Mouse (Mus musculus): ENCODE measurements around the gene Lgr6. TPM values are rescaled to one million over a fixed set of nuclear protein-coding genes. Genes with fewer than 3 reads are reported as not detected.

The Lgr6 gene
- polyA plus RNA-seq, 2 experiments: 3.2 to 8.3 TPM

GRCm38 (mm10) chr1:134949946-134950345 lies 155.1 kb downstream of the Lgr6 start:
- DNase-seq (ENCODE audit: low spot score): no peak
- Histone ChIP-seq H3K4me1 (ENCODE audit: control insufficient read depth, insufficient read depth, low read length) (peaks cover 1% of the 10 kb centered on the region; the same call in 1 of the 2 replicates), H3K9ac (ENCODE audit: low read depth, low read length, severe bottlenecking) (no peak overlapping the region), H3K27me3 (ENCODE audit: control insufficient read depth, insufficient read depth, low read length) (no peaks in the 10 kb centered on the region), H3K27ac (replicated peaks; ENCODE audit: low read depth, low read length) (no peak overlapping the region), H3K4me3 (replicated peaks; ENCODE audit: low read length) (no peak overlapping the region), H3K36me3 (ENCODE audit: control insufficient read depth, insufficient read depth, low read length) (no peaks in the 10 kb centered on the region), H3K4me2 (replicated peaks; ENCODE audit: low read depth, low read length, severe bottlenecking) (no peak overlapping the region), H3K9me3 (ENCODE audit: control insufficient read depth, low read length) (no peaks in the 10 kb centered on the region)
- WGBS: 87% methylated on average over 3 of the region's 3 CpGs
- ATAC-seq (ENCODE audit: low FRiP score, low read depth): no peak
- no peak for TF ChIP-seq POLR2A (IDR thresholded peaks at IDR 0.05; ENCODE audit: borderline replicate concordance, extremely low read depth, insufficient read depth, insufficient read length)

- no peak for TF ChIP-seq POLR2A (IDR thresholded peaks at IDR 0.05; ENCODE audit: borderline replicate concordance, extremely low read depth, insufficient read depth, insufficient read length)
- Histone ChIP-seq H3K4me1 (ENCODE audit: control insufficient read depth, insufficient read depth, low read length) (no peaks in the 10 kb centered on the region), H3K36me3 (ENCODE audit: control insufficient read depth, insufficient read depth, low read length) (no peaks in the 10 kb centered on the region), H3K4me2 (replicated peaks; ENCODE audit: low read depth, low read length, severe bottlenecking) (no peak overlapping the region), H3K4me3 (replicated peaks; ENCODE audit: low read length) (no peak overlapping the region), H3K9ac (ENCODE audit: low read depth, low read length, severe bottlenecking) (no peak overlapping the region), H3K9me3 (ENCODE audit: control insufficient read depth, low read length) (no peaks in the 10 kb centered on the region), H3K27ac (replicated peaks; ENCODE audit: low read depth, low read length) (no peak overlapping the region), H3K27me3 (ENCODE audit: control insufficient read depth, insufficient read depth, low read length) (no peaks in the 10 kb centered on the region)
- ATAC-seq (ENCODE audit: low FRiP score, low read depth) (no peak), DNase-seq (ENCODE audit: low spot score) (no peak)
- 86% methylated on average over 7 of the region's 7 CpGs for WGBS
Observed at GRCm38 (mm10) chr1:134947590-134947989, 157.5 kb downstream of the Lgr6 start.

- ATAC-seq (ENCODE audit: low FRiP score, low read depth) (no peak), DNase-seq (ENCODE audit: low spot score) (no peak)
- Histone ChIP-seq H3K36me3 (ENCODE audit: control insufficient read depth, insufficient read depth, low read length) (no peaks in the 10 kb centered on the region), H3K4me2 (replicated peaks; ENCODE audit: low read depth, low read length, severe bottlenecking) (no peak overlapping the region), H3K9ac (ENCODE audit: low read depth, low read length, severe bottlenecking) (no peak overlapping the region), H3K4me3 (replicated peaks; ENCODE audit: low read length) (no peak overlapping the region), H3K27me3 (ENCODE audit: control insufficient read depth, insufficient read depth, low read length) (no peaks in the 10 kb centered on the region), H3K27ac (replicated peaks; ENCODE audit: low read depth, low read length) (no peak overlapping the region), H3K9me3 (ENCODE audit: control insufficient read depth, low read length) (no peaks in the 10 kb centered on the region), H3K4me1 (ENCODE audit: control insufficient read depth, insufficient read depth, low read length) (no peaks in the 10 kb centered on the region)
- 85% methylated on average over 2 of the region's 2 CpGs for WGBS
- no peak for TF ChIP-seq POLR2A (IDR thresholded peaks at IDR 0.05; ENCODE audit: borderline replicate concordance, extremely low read depth, insufficient read depth, insufficient read length)
Observed at GRCm38 (mm10) chr1:134942898-134943297, 162.2 kb downstream of the Lgr6 start.

- no peaks in the 10 kb centered on the region for H3K36me3 ChIP-seq (ENCODE audit: control insufficient read depth, insufficient read depth, low read length)
- H3K27ac ChIP-seq (replicated peaks; ENCODE audit: low read depth, low read length): no peak overlapping the region
- 39% methylated on average over 4 of the region's 4 CpGs for WGBS
- ATAC-seq (ENCODE audit: low FRiP score, low read depth) (no peak), DNase-seq (ENCODE audit: low spot score) (no peak)
- H3K4me1 ChIP-seq (ENCODE audit: control insufficient read depth, insufficient read depth, low read length): no peaks in the 10 kb centered on the region
- H3K9me3 ChIP-seq (ENCODE audit: control insufficient read depth, low read length): no peaks in the 10 kb centered on the region
- H3K4me2 ChIP-seq (replicated peaks; ENCODE audit: low read depth, low read length, severe bottlenecking): no peak overlapping the region
- H3K27me3 ChIP-seq (ENCODE audit: control insufficient read depth, insufficient read depth, low read length): no peaks in the 10 kb centered on the region
- no peak for TF ChIP-seq POLR2A (IDR thresholded peaks at IDR 0.05; ENCODE audit: borderline replicate concordance, extremely low read depth, insufficient read depth, insufficient read length)
- H3K4me3 ChIP-seq (replicated peaks; ENCODE audit: low read length): no peak overlapping the region
- no peak overlapping the region for H3K9ac ChIP-seq (ENCODE audit: low read depth, low read length, severe bottlenecking)
Observed at GRCm38 (mm10) chr1:134940863-134941262, 164.2 kb downstream of the Lgr6 start.

- Histone ChIP-seq H3K27ac (replicated peaks; ENCODE audit: low read depth, low read length) (no peak overlapping the region), H3K27me3 (ENCODE audit: control insufficient read depth, insufficient read depth, low read length) (no peaks in the 10 kb centered on the region), H3K9me3 (ENCODE audit: control insufficient read depth, low read length) (no peaks in the 10 kb centered on the region)
Observed at GRCm38 (mm10) chr1:134938233-134938632, 166.8 kb downstream of the Lgr6 start.

GRCm38 (mm10) chr1:134936335-134936734 lies 168.7 kb downstream of the Lgr6 start:
- no peak for ATAC-seq (ENCODE audit: low FRiP score, low read depth)
- Histone ChIP-seq H3K36me3 (ENCODE audit: control insufficient read depth, insufficient read depth, low read length) (no peaks in the 10 kb centered on the region), H3K4me2 (replicated peaks; ENCODE audit: low read depth, low read length, severe bottlenecking) (no peak overlapping the region), H3K4me3 (replicated peaks; ENCODE audit: low read length) (no peak overlapping the region), H3K4me1 (ENCODE audit: control insufficient read depth, insufficient read depth, low read length) (0 out of 2 replicates have a peak, but pooled peaks cover 4% of the 10 kb centered on the region), H3K9ac (ENCODE audit: low read depth, low read length, severe bottlenecking) (no peak overlapping the region), H3K27ac (replicated peaks; ENCODE audit: low read depth, low read length) (no peak overlapping the region), H3K9me3 (ENCODE audit: control insufficient read depth, low read length) (no peaks in the 10 kb centered on the region), H3K27me3 (ENCODE audit: control insufficient read depth, insufficient read depth, low read length) (no peaks in the 10 kb centered on the region)
- TF ChIP-seq POLR2A (IDR thresholded peaks at IDR 0.05; ENCODE audit: borderline replicate concordance, extremely low read depth, insufficient read depth, insufficient read length): no peak
- DNase-seq (ENCODE audit: low spot score): no peak
- 86% methylated on average over 6 of the region's 6 CpGs for WGBS

More at GRCm38 (mm10) chr1:134938233-134938632, 166.8 kb downstream of the Lgr6 start:
- ATAC-seq (ENCODE audit: low FRiP score, low read depth) (no peak), DNase-seq (ENCODE audit: low spot score) (no peak)
- no peaks in the 10 kb centered on the region for H3K4me1 ChIP-seq (ENCODE audit: control insufficient read depth, insufficient read depth, low read length)
- no peak for TF ChIP-seq POLR2A (IDR thresholded peaks at IDR 0.05; ENCODE audit: borderline replicate concordance, extremely low read depth, insufficient read depth, insufficient read length)
- no peak overlapping the region for H3K4me2 ChIP-seq (replicated peaks; ENCODE audit: low read depth, low read length, severe bottlenecking)
- WGBS: 96% methylated on average over 1 of the region's 1 CpGs
- H3K4me3 ChIP-seq (replicated peaks; ENCODE audit: low read length): no peak overlapping the region
- no peaks in the 10 kb centered on the region for H3K36me3 ChIP-seq (ENCODE audit: control insufficient read depth, insufficient read depth, low read length)
- no peak overlapping the region for H3K9ac ChIP-seq (ENCODE audit: low read depth, low read length, severe bottlenecking)

Other genes starting within 250 kb of the Lgr6 start
- 10.9 and 11.4 TPM in 2 replicates for gene Ppp1r12b, start 149.3 kb downstream of the Lgr6 start, polyA plus RNA-seq (2012; rRNA removed)
- 9.2 and 9.3 TPM in 2 replicates for gene Ppp1r12b, start 149.3 kb downstream of the Lgr6 start, polyA plus RNA-seq (2014; fragmentation: Nextera tagmentation; extraction: Ambion mirVana)
- gene Ube2t, start 142.7 kb downstream of the Lgr6 start, polyA plus RNA-seq (2012; rRNA removed): 20.5 and 23.5 TPM in 2 replicates
- gene Ube2t, start 142.7 kb downstream of the Lgr6 start, polyA plus RNA-seq (2014; fragmentation: Nextera tagmentation; extraction: Ambion mirVana): 21.7 and 24.3 TPM in 2 replicates
- gene Ptpn7, start 27.4 kb upstream of the Lgr6 start, polyA plus RNA-seq (2012; rRNA removed): 3.6 and 3.9 TPM in 2 replicates
- 3.1 and 4.2 TPM in 2 replicates for gene Ptpn7, start 27.4 kb upstream of the Lgr6 start, polyA plus RNA-seq (2014; fragmentation: Nextera tagmentation; extraction: Ambion mirVana)
- gene Arl8a, start 41.5 kb upstream of the Lgr6 start, polyA plus RNA-seq (2012; rRNA removed): 88.1 and 88.8 TPM in 2 replicates
- gene Arl8a, start 41.5 kb upstream of the Lgr6 start, polyA plus RNA-seq (2014; fragmentation: Nextera tagmentation; extraction: Ambion mirVana): 54.5 and 67.1 TPM in 2 replicates
- gene Gpr37l1, start 62.4 kb upstream of the Lgr6 start, polyA plus RNA-seq (2012; rRNA removed): 0.08 and 0.13 TPM in 2 replicates
- gene Gpr37l1, start 62.4 kb upstream of the Lgr6 start, polyA plus RNA-seq (2014; fragmentation: Nextera tagmentation; extraction: Ambion mirVana): 0.14 TPM in 1 of 2 replicates, not detected in the other
- gene Elf3, start 153.3 kb upstream of the Lgr6 start, polyA plus RNA-seq (2012; rRNA removed): 2.3 and 2.8 TPM in 2 replicates
- gene Elf3, start 153.3 kb upstream of the Lgr6 start, polyA plus RNA-seq (2014; fragmentation: Nextera tagmentation; extraction: Ambion mirVana): 4.5 and 6.4 TPM in 2 replicates
- gene Rnpep, start 178.8 kb upstream of the Lgr6 start, polyA plus RNA-seq (2012; rRNA removed): 39.4 and 39.6 TPM in 2 replicates
- gene Rnpep, start 178.8 kb upstream of the Lgr6 start, polyA plus RNA-seq (2014; fragmentation: Nextera tagmentation; extraction: Ambion mirVana): 77.0 and 82.4 TPM in 2 replicates
- 51.7 and 56.1 TPM in 2 replicates for gene Timm17a, start 208.5 kb upstream of the Lgr6 start, polyA plus RNA-seq (2012; rRNA removed)
- gene Timm17a, start 208.5 kb upstream of the Lgr6 start, polyA plus RNA-seq (2014; fragmentation: Nextera tagmentation; extraction: Ambion mirVana): 180 and 187 TPM in 2 replicates
- gene Lmod1, start 219.5 kb upstream of the Lgr6 start, polyA plus RNA-seq (2012; rRNA removed): 0.33 and 0.59 TPM in 2 replicates
- gene Lmod1, start 219.5 kb upstream of the Lgr6 start, polyA plus RNA-seq (2014; fragmentation: Nextera tagmentation; extraction: Ambion mirVana): 0.43 and 0.56 TPM in 2 replicates

Measured in limb, embryonic 14.5 days (tissue).